Mouse (Mus musculus): ENCODE measurements around the gene Amfr.
A peak's percentile ranks its signal among the peaks of the same experiment; 100 is the strongest.

Amfr gene

DNA sequence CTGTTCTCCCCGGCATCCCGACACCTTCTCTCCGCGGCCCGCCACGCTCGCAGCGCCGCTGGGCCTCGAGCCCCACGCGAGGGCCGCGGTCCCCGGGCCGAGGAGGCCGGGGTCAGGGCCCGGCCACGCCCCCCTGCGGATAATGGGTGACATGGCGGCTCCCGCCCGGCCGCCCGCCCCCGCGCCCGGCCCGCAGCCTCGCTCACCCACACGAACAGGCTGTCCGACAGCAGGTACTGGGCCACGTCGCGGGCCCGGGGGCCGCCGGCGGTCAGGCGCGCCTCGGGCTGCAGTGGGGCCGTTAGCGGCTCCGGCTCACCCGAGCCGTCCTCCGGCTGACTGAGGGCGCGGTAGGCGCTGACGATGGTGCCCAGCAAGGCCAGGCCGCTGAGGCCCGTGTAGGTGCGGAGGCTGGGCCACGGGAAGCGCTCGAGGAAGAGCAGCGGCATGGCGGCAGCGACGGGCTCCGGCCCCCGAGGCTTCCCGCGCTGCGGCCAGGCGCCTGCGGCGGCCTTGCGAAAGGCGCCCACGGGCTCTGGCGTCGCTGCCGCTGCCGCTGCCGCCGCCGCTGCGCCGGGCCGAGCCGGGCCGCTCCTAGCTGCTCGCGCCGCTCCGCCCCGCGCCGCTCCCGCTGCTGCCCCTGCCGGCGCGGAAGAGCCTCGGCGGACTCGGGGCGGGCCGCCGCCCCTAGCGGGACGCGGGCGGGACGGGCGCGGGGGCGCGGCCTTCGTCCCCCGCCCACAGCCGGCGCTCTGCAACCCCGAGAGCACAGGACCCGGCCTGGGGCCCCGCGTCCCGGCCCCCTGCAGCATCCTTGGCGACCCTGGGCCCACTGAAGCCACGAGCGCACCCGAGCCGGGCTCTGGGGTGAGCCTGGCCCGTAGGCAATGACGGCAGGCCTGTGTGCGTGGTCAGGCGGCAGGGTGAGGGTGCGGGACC is at the start of gene Amfr:
Amfr (minus strand) TSS at position 830 of the 939 bp plus-strand sequence.
- peak; percentile 67 for DNase-seq

DNA sequence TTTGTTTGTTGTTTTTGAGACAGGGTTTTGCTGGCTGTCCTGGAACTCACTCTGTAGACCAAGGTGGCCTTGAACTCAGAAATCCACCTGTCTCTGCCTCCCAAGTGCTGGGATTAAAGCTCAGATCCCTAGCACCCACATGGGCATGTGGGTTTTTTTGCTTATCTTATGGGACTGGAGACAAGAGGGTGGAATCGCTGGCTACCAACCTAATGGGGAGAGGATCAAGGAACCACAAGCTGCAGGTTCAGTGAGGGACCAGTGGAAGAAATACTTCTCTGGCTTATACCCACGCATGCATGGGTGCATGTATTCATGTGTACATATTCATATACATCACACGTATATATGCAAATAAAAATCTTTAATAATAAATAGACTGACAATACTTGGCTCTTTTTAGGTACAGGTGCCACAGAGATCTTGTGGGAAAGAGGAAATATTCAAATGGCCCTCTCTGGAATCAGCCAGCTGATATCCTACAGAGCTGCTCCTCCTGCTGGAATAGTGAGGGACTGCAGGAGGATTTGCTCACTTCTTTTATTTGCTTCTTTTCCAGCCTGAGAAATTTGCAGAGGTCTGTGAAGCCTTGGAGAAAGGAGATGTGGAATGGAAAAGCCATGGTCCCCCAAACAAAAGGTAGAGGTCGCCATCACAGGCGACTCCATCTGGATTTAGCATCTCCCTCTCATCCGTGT is 44.7 kb upstream of the Amfr start:
- DNase-seq = peak; percentile 32

DNA sequence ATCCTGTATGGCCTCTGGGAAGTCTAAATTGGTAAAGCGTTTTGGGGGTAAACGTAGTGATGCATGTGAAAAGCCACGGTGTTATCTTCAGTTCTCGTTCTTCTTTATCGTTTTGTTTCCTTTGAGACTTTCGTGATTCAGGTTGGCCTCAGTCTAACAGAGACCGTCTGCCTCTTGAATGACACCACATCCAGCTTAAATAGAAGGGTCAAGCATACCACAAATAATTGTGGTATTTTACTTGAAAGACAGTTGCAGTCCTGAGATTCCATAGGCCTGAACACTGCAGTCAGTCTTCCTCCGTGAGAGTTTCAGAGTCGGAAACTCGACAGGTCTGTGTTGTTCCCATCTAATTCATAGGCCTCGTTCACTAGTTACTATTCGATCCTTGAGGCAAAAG is 40.1 kb upstream of the Amfr start:
- DNase-seq = no peak

DNA sequence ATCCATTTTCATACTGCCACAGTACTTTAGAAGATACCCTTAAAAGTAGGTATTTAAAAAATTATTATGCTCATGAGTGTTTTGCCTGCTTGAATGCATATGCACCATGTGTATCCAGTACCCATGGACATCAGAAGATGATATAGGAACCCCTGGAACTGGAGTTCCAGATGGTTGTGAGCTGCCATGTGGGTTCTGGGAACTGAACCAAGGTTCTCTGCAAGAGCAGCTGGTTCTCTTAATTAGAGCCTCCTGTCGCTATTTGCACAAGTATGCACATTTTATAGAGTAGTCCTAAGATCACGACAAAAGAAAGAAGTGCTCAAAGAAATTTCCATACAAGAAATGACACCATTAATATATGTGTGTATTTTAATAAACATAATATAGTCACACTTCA is 35.2 kb upstream of the Amfr start:
- no peak for DNase-seq

DNA sequence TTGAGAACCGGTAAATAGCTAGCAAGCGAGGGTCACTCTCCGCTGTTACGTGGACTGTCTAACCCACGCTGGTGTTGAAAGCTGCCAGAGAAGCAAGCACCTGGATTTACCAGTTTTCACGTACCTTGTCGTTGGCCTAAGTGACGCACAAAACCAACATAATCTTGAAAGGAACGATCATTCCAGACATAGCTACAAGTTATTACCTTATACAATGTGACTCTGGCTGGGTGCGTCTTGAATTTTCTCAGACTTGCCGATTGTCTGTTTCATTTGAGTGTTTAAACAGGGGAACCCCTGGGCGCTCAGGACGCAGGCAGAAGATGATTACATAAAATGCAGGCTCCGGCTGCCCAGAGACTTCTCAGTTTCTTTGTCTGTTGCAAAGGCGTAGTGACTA is 25.2 kb upstream of the Amfr start:
- no peak for DNase-seq

DNA sequence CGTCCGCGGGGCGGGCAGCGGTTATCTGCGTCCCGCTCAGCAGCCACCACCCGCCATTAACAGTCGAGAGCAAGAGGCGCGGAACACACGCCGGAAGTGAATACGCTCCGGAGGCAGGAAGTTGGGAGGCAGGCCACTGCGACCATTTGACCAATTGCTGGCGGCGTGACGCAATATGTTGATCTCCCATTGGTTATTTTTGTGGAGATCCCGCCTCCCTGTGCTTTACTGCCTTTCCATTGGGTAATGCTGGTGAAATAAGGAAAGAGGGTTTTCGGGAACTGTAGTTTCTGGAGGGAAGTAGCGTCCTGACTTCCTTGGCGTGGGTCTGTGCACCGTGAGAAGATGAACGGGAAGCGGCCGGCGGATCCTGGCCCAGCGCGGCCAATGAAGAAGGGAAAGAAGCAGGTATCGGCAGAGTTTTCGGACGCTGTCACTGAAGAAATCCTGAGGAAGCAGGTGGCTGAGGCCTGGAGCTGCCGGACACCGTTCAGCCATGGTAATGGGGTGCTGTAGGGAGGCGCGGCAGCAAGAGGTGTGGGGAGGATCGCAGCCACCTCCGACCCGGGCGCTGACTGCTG is 24.4 kb upstream of the Amfr start, which contains the start of the genes Nudt21 and Ogfod1:
Nudt21 (minus strand) TSS at position 88 of the 581 bp plus-strand sequence.
Ogfod1 (plus strand) TSS at position 255 of the 581 bp plus-strand sequence.
- DNase-seq = peak; percentile 92

DNA sequence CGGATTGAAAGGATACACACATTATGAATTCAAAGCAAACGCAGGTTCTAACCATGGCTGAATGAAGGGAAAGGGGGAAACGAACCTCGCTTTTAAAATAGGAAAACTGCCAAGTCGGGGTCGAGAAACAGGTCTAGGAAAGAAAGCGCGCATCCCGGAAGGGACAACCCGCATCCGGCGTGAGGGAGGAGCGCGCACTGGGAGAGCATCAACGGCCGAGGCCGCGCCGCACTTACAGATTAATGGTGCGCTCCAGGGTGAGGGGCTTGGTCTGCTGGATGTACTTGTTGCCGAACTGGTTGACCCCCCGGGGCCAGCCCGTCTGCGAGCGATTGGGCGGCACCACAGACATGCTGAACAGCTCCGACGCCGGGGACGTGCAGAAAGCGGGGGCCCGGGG is 23.9 kb upstream of the Amfr start:
- DNase-seq = peak; percentile 59

DNA sequence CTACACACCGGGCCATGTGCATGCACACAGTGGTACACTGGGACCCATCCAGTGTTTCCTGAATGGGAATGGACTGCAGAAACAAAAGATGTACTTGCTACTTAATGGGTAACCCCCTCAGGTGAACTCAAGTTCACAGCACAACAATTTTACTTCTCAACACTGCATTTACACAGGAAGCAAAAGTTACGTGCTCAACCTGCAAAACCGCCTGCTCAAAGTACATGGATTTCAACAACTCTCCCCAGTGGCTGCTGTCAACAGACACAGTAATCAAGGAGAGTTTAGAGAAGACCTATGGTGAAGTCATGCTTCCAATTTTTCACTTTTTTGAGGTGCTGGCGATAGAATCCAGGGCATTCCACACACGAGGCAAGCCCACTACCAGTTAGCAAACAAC is 22.6 kb upstream of the Amfr start:
- DNase-seq = no peak

DNA sequence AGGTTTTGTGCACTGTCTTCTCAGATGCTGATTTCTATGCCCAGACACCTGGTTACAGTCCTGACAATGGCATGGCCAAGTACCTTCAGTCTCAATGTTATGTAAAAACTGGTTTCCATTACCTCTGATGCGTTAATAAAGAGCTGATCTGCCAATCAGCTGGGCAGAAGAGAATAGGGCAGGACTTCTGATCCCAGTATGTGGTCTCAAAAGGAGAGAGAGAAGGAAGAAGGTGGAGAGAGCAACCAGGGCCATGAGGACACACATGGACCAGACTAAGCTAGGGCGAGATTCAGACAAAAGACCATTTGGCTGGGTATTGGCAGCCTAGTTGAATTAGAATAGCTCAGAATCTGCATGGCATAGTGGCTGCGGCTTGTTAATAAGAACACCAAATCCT is 21.0 kb upstream of the Amfr start:
- DNase-seq = no peak

DNA sequence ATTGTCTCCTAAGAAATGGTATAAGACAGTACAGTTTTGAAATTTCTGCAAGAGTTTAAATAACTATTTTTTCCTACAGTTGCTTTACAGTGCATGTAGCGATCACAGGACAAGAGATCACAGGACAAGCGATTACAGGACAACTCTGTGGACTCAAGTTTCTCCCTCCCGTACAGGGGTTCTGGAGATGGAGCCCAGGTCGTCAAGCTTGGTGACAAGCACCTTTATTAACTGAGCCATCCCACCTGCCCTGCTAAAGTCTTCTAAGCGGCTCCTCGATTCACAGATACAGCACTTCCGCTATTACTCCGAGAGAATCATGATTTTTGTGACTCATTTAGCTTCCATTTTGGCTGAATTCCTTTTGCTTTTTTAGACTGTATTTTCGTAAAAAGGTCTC is 17.1 kb upstream of the Amfr start:
- no peak for DNase-seq

DNA sequence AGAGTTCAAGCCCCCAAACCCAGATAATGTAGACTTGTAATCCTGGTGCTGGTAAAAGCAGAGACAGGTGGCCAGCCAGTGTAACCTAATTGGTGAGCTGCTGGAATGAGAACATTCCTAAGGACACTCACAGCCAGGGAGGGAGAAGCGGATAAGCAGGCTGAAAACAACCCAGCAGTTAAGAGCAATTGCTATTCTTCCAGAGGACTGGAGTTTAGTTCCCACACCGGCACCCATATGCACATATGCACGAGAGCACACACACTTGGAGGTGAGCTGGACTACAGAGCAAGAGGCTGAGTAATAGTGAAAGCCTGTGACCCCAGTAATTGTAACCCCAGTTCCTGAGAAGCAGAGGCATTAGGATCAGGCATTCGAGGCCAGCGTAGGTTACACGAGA is 11.3 kb upstream of the Amfr start:
- no peak for DNase-seq

DNA sequence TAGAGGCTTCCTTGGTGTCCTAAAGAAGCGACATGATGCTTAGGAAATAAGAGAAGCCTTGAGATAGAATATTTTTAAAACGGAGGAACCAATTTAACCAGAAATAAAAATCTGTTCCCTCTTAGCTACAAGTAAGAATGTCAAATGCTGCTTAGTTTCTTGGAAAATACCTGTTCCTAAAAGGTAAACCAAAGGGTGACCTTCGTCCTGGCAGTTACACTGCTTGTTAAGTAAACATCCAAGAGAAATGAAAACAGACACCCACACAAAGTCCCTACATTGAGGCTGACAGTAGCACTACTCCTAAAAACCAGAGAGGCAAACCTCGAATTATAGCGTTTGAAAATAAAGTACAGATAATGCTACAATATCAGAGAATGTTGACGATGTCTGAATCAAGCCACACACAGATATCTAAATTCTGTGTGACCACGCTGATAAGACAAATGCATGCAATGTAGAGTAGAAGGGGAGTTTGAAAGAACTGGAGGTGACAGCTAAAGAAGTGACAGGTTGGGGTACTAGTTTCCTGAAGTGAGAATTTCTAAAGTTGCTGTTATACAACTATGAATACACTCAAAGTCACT is 477 bp upstream of the Amfr start:
- no peak for DNase-seq

DNA sequence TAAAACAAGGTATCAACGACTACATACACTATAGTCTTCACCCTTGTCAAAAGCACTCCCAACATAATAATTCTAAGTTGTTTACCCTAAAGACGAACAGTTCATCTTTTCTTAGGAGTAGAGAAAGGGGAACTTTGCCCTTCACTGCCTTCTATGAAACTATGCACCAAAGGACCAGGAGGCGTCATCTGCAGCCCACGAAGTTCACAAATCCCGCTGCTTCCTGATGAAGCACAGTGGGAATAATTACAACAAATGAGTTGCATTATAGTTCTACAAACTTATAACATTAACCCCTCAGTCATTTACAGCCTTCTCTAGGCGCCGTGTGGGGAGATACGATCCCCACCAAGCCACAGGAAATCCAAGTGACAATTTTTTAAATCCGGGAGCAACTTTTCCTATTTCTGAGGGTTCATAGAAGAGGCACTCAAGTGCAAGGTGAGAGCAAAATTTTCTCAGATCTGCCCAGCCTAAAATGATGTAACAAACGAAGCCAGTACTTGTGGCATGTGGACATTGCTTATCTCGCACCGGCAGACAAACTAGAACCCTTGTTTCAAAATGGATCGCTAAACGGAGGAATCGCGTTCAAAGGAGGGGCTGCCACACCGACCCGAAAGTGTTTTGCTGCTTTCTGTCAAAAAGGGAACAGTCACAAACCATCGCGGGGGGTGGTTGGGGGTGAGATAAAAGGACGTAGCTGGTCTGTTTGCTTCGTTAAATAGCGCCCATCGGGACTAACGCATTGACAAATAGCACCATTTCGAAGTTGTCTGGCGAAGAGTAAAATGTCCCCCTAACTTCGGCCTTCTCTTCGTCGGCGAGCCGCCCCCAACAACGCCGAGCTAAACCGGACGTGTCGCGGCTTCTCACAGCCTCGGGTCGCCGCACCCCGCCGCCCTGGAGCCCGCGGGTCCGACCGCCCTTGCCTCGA is 1.3 kb downstream of the Amfr start:
- DNase-seq = no peak

DNA sequence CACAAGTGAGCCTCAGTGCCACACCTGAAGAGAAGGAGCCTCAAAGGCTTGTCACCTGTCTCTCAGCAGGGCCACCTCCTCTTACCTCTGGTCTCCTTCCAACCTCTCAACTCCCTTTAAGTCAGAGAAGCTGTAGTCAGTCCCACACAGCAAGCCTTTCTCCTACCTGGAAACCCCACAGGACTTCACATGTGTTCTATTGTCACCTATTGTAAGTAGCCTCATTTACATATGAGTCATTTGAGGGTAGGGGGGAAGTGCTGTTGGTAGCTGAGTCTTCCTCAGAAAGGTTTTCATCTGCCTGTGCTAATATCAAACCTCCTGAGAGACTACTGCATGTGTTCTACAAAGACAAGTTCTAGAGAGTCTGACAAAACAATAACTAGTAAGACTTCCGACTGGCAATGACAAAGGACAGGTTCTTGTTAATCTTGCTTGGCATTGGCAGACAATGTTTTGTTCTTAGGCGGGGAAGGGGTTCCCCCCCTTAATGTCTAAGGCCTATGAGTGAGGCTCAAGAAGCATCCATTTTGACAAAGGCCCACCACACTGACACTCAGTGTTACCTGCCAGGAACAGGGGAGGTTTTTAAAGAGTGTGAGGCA is 2.4 kb downstream of the Amfr start:
- DNase-seq = no peak

DNA sequence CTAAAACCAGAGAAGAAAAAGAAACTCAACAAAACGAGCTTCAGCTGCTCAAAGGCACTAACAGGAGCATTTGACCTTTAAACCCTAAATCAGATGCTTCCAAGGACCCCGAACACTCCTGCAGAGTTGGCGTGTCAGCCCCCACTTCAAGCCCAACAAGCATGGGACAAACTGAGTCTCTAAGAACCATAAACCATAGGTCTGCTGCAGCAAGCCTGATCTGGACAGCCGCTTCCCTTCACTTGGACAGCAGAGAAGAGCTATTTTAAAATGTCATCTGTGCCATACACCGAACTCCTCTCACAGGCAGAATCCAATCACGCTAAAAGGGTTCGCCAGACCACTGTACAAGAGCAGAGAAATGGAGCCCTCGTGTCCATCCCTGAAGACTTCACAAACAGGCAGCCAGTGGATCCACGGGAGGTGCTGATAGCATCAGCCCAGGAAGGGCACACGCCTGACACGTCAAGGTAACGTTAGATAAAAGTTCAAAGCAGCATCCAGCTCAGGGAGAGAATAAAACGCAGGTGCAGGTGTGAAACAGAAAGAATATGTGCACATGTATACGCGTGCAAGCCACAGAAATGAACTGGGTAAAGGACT is 3.3 kb downstream of the Amfr start:
- no peak for DNase-seq

DNA sequence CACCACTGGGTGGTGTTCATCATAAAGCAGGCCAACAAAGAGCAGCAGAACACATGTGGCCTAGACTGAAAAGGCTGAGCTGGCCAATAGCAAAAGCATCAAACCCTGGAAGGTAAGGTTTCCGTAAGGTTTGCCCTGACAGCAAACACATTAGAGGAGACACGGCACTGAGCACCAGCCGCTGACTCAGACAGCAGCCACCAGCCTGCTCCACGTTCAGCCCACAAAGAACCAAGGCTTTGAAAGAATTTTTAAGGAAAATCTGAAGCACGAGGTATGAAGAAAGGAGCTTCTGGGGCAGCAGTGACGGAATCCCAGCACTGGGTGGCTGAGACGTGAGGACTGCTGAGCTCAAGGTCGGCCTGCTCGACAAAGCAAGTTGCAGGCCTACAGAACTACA is 8.5 kb downstream of the Amfr start:
- no peak for DNase-seq

DNA sequence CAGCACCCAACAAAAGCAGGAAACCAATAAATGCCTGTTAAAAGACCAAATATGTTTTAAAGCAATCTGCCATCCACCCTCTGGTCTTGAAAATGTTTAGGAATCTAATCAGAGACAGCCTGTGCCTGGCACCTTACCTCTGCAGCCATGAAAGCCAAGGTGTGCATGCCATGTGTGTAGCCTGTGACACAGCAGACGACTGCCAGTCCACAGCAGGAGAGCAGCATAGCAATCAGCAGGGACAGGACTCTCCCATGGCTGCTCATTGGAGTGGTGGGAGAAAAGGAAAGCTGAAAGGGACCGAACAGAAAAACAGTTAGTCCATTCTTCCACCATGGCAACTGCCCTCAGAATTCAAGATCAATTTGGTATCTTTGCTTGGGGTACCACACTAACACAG is 13.7 kb downstream of the Amfr start:
- no peak for DNase-seq

DNA sequence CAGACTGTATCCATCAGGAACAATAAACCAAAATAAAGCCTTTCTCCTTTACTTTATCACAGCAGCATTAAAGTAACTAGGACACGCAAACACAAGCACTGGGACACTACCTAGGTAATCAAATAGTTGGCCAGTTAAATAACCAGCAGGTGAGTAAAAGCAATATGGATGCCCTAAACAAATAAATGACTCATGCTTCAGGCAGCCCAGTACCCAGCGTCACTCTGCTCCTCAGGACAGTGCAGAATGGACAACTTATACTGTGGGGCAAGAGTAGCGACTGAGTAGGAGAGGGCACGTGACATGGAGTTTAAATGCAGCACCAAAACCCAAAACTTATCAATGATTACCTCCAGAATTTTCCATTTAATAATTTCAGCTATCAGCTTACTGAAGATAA is 22.9 kb downstream of the Amfr start:
- DNase-seq = no peak

DNA sequence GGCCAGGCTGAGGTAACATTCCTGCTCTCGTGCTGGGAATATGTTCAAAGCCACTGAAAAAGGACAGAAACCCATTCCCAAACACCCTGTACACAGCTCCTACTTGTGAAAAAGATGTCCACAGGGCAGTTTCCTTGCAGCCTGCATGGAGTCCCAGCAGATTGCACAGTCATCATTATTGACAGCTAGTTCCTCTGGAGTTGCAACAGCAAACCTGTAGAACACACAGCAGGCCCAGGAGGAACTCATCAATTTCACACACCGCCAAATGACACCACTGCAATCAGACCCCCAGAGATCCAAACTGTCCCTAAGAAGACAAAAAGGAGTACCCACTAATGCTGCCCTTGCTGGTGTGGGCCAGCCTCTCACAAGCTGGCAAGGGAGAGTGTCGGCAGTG is 27.9 kb downstream of the Amfr start:
- DNase-seq = no peak

DNA sequence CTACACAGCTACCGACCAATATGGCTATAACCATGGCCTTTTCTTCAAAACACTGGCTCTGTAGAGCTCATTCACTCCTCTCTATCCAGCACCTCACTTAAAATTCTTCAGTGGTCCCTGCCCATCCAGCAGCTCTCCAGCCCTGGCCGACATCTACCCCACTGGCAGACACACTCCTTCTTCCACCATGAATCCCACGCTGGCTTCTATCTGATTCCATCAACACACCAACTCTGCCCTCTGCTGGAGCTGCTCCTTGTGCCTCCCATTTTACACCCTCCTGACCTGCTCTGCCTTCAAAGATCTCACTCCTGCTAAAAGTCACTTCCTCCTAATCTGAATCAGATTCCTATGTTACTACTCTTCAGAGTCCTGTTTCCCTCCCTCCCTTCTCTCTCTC is 28.8 kb downstream of the Amfr start:
- no peak for DNase-seq

DNA sequence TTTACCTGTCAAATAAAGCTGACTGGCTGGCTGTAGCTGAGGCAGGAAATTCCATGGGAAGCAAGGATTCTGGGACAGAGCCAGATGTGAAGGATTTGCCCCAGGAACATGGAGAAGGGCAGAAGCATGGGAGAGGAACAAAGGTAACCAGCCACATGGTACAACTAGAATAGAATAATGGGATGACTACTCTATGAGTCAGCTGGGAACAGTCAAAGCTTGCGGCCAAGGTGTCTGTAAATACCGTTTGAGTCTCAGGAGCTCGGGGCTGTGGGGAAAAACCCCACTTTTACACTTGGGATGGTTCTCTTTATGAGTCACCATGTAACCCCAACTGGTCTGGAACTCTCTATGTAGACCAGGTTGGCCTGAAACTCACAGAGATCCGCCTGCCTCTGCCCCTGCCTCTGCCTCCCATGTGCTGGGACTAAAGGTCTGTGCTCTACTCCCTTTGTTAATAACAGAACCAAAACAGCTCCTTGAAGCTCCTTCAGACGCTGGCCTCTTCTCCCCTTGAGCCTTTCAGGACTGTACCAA is 30.9 kb downstream of the Amfr start:
- DNase-seq = no peak

All from right cerebral cortex, postnatal 25 days (tissue).